Mouse (Mus musculus) neural tube, embryonic 12.5 days (tissue): ENCODE data around the gene Eid2. TPM values are rescaled to one million over a fixed set of nuclear protein-coding genes. Genes with fewer than 3 reads are reported as not detected.

Source experiments
- polyA plus RNA-seq: library from polyadenylated mRNA; unstranded; fragments of >200 nt; fragmentation: Nextera tagmentation; extraction: Ambion mirVana; gene quantifications from 2 replicates; pipeline ENCODE4 v1.2.1, GENCODE M21; 2016

Gene Eid2
- polyA plus RNA-seq, 1 experiment from 2014 or later, result 31.9 TPM

Other genes starting within 250 kb of the Eid2 start
- gene Psmc4, start 217.8 kb upstream of the Eid2 start, polyA plus RNA-seq, result 331 and 338 TPM in 2 replicates
- gene Fcgbp, start 196.6 kb upstream of the Eid2 start, polyA plus RNA-seq, result not detected in 2 replicates
- 0.05 TPM in 1 of 2 replicates, not detected in the other for gene 9530053A07Rik, start 138.4 kb upstream of the Eid2 start, polyA plus RNA-seq
- gene Fbl, start 98.2 kb upstream of the Eid2 start, polyA plus RNA-seq, result 118 and 135 TPM in 2 replicates
- 20.4 and 22.0 TPM in 2 replicates for gene Dyrk1b, start 88.4 kb upstream of the Eid2 start, polyA plus RNA-seq
- 29.8 and 30.7 TPM in 2 replicates for gene Eid2b, start 9.9 kb downstream of the Eid2 start, polyA plus RNA-seq
- gene Selenov, start 23.3 kb downstream of the Eid2 start, polyA plus RNA-seq, result 0.68 and 1.1 TPM in 2 replicates
- 80.4 and 82.2 TPM in 2 replicates for gene Dll3, start 34.4 kb downstream of the Eid2 start, polyA plus RNA-seq
- gene Timm50, start 44.2 kb downstream of the Eid2 start, polyA plus RNA-seq, result 174 and 180 TPM in 2 replicates
- gene Supt5, start 70.9 kb downstream of the Eid2 start, polyA plus RNA-seq, result 98.5 and 110 TPM in 2 replicates
- gene Rps16, start 82.8 kb downstream of the Eid2 start, polyA plus RNA-seq, result 540 and 574 TPM in 2 replicates
- 58.9 and 63.3 TPM in 2 replicates for gene Plekhg2, start 104.7 kb downstream of the Eid2 start, polyA plus RNA-seq
- gene Zfp36, start 112.4 kb downstream of the Eid2 start, polyA plus RNA-seq, result 5.6 and 6.5 TPM in 2 replicates
- 42.9 and 43.9 TPM in 2 replicates for gene Med29, start 124.8 kb downstream of the Eid2 start, polyA plus RNA-seq
- gene Paf1, start 125.1 kb downstream of the Eid2 start, polyA plus RNA-seq, result 85.3 and 87.8 TPM in 2 replicates
- 6.6 and 8.1 TPM in 2 replicates for gene Gmfg, start 169.6 kb downstream of the Eid2 start, polyA plus RNA-seq
- 16.6 and 18.8 TPM in 2 replicates for gene Lrfn1, start 184.1 kb downstream of the Eid2 start, polyA plus RNA-seq
- gene Ifnl2, start 242.6 kb downstream of the Eid2 start, polyA plus RNA-seq, result not detected in 2 replicates